Mouse (Mus musculus): ENCODE data around the gene Alg12.
"Not testable (repeated sequence)": the region's sequence is repeated elsewhere in the genome, so short reads cannot be mapped to it uniquely, and the experiment has no call there.

The Alg12 gene

DNA sequence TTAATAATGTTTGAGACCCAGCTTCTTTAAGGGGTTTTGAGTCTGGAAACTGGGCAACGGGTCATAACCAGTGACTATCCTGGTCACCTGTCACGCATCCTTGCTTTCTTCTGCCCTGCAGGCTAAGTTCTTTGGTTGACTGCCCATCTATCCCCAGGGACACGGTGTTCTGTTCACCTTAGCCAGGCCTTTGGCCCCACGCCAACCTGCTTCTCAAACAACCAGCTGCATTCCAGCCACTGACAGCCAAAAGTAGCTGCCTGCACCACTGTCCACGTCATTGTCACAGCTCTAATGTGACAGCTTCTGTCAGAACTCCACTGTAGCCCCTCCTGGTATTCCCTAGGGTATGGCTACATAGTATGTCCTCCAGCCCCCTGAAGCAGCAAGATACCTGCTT is 12.4 kb upstream of the Alg12 start:
- ATAC-seq (ENCODE audit: low TSS enrichment): no peak

DNA sequence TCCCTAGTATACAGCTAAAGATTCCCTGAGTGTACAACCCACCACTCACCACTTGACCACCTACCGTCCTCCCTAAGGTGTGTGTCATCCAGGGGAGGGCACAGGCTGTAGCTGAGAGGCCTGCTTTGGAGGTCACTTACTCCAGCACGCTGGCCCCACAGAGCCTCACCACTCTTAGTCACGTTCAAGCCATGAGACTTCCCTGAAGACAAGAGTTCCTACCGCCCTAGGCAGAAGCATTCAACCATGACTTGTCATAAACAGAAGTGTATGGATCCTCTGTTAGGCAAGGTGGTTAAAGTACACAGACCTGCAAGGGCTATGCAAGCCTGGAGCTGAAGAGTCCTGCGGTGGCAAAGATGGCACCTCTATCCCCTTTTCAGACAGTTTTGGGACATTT is 11.6 kb upstream of the Alg12 start:
- ATAC-seq (ENCODE audit: low TSS enrichment): no peak

DNA sequence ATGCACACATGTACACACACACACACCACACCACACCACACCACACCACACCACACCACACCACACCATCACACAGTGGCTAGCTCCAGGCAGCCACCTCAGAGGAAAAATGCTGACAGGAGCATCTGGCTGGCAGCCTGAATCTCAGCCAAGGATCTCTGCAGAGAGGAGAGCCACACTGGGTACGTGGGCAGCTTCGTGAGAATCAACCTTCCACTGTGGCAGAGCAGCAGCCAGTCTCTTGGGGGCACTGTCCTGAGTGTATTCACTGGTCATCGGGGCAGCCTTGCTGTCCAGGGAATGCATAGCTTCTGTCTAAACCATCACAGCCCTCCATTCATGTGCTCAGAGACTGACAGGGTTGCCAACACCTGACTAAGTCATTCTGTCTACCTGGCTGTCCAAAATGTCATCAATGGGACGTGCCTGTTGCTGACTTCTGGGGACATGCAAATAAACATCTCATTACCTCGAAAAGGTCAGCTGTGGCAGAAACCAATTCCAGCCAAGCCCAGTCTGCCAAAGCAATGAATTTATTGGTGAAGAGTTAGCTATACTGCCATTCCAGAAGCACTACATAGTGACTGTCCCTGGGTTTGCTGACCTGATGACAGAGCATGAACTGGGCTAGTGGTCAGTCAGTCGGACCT is 10.8 kb upstream of the Alg12 start:
- peak; percentile 73 for ATAC-seq (ENCODE audit: low TSS enrichment)

DNA sequence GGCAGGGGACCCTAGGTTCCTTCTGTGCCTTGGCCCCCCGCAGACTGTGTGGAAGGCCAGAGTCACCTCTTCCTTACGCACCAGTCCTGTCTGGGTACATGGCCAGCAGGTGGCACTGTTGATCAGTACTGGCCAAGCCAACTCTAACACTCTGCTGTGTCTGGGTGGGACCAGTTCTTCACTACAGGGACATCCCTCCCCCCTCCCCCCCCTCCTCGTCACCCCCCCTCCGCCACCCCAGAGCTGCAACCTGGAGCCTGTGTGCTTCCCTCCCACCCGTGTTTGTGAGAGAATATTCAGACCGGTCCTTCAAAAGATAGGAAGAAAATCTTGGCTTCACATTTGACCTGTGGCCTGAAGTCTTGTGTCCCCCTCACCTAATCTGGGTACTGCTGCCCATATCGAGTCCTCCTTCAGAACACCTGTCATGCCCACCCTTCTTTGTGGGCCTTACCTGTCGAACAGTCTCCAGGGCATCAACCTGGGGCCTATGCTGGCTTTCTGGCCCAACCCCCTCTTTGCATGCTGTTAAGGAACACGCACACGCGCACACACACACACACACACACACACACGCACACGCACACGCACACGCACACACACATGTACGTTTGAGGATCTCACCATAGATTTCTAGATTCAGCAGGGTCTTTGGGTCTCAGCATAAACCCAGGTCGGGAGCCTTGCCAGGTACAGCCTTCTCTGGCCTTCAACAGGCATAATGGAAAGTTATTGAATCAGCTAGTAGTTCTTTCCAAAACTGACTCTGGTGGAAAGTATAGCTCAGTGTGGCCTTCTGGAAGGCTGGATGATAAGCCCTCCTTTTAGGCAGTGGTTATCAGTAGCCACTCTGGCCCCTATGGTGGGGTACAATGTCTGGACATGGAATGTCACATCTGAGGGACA is 9.9 kb upstream of the Alg12 start:
- ATAC-seq (ENCODE audit: low TSS enrichment): peak; percentile 71

DNA sequence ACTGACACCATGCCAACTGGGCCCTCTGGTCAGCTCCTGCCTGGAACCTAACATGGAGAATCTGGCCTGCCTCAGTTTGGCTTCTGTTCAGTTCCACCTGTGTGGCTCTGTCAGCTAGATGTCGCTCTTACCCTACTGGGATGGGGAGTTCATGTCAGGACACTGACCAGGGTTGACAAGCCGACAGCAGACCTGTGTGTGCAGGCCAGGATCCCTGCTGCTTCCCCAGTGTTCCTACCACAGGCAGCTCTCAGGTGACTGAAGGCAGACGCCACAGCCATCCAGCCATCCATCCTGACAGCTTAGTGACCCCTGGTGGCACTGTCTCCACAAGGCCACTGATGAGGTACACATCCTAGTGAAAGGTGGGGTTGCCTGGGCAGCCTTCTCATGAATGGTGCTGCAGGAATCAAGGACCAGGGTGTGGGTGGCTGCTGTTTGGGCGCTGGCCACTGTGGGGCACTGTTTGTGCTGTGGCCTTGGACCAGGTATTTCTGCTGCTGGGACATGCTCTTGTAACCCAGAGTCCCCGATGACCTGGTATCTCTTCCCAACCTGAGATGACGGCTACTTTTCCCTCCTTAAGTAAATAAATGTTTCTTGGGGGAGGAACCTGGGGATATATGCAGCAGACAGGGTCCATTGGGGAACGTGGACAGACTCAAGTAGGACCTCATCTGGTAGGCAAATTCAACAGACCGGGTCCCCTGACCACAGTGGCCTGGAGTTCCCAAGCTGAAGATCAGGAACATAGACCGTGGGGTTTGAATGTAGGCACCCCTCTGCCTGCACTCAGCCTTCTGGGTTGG is 9.1 kb upstream of the Alg12 start:
- ATAC-seq (ENCODE audit: low TSS enrichment): peak; percentile 44; the same call in 1 of the 2 replicates

DNA sequence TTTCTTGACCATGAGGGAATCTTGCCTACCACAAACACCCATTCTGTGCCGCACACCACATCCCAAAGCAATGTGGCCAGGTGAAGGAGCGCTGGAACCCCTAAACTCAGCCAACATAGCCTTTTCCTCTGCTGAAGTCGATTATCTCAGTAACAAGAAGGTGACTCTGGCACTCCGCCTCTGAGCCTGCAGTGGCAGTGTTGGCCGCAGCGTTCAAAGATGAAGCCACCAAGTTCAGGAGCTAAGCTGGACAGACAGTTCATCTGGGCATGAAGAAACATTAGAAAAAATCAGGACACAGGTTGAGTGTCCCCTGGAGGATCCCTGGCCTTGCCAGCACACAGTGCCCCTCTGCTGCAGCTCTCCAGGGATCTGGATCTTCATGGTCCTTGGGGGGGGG is 8.3 kb upstream of the Alg12 start:
- no peak for ATAC-seq (ENCODE audit: low TSS enrichment)

DNA sequence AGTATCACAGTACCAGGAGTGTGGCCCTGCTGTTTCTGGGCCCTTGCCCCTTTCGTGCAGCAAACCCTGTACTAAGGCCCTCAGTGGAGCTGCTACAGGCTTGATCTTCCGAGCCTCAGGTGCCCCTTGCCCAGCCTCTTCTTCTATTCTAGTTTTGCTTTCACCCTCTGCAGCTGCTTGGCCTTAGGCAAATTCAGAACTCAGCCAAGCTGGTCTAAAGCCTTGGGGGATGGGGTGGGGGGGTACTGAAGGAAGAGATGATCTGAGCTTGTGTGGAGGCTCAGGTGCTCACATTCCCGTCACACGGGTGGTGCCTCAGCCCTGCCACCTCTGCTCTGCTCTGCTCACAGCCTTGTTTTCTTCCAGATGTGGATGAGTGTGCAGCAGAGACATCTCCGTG is 4.3 kb upstream of the Alg12 start:
- no peak for ATAC-seq (ENCODE audit: low TSS enrichment)

DNA sequence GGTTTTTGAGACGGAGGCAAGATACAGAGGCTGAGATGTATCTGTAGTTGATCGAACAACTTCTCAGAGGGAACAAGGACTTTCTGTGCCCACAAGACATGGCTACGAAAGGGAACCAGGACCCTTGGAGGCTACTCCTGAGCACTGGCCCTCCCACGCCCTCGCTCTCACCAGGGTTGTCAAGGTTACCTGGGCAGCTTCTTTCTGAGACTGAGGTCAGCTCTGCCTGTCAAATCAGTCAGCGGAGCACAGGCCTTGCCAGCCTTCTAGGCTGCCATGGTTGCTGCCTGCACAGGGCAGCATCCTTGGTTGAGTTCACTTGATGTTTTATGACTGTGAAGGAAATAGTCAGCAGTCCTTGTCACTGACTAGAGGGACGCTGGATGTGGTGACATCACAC is 3.4 kb upstream of the Alg12 start:
- ATAC-seq (ENCODE audit: low TSS enrichment): no peak

DNA sequence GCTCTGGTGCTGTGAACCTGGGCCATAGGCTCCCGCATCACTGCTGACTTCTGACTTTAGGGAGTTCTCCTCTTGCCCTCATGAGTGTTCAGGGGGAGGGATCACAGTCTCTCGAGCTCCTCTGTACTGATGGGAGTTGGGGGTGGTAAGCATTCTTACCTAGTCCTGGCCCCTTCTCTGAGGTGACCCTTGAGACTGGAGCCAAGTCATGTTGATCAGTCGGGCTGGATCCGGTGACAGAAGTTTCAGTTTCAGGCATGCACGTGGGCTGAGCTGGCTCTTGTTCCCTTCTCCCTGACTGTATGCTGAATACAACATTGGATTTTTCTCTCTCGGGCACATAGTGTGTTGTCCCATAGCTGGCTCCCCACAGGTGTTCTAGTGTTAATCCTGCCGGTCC is 2.3 kb upstream of the Alg12 start:
- ATAC-seq (ENCODE audit: low TSS enrichment): no peak

DNA sequence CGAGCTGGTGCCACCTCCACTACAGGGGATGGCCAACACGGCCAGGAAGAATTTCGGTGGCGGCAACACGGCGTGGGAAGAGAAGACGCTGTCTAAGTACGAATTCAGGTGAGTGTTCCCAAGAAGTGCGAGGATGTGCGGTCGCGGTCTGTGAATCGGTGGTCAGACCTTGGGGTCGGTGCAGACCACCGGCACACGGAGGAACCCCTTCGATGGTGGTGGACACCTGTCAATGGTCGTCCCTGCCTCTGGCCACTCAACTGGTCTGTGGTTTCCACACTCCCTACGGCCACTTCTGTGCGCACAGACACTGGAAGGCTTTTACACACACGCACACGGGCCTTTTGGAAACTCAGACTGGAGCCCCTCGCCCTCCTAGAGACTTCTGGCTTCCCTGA is 787 bp upstream of the Alg12 start:
- no peak for ATAC-seq (ENCODE audit: low TSS enrichment)

DNA sequence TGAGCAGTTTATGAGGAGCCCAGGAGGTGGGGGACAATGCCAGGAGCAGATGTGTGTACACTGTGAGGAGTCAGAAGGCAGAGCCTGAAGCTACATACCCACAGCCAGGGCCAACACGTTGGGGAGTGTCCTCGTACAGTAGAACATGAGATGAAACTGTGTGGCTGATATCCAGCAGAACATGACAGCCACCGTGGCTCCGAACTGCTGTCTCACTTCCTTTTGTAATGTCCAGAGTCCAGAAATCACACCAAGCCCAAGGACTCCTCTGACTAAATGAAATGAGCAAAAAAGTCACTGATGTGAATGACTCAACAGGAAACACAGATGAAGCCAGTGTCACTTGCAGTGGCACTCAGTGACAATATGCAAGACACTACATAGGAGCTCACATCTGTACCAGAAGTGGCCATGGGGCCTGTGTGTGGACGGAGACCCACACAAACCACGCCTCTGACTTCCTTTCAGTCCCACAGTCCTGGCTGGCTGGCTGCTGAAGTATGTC is 3.9 kb downstream of the Alg12 start:
- ATAC-seq (ENCODE audit: low TSS enrichment): no peak

DNA sequence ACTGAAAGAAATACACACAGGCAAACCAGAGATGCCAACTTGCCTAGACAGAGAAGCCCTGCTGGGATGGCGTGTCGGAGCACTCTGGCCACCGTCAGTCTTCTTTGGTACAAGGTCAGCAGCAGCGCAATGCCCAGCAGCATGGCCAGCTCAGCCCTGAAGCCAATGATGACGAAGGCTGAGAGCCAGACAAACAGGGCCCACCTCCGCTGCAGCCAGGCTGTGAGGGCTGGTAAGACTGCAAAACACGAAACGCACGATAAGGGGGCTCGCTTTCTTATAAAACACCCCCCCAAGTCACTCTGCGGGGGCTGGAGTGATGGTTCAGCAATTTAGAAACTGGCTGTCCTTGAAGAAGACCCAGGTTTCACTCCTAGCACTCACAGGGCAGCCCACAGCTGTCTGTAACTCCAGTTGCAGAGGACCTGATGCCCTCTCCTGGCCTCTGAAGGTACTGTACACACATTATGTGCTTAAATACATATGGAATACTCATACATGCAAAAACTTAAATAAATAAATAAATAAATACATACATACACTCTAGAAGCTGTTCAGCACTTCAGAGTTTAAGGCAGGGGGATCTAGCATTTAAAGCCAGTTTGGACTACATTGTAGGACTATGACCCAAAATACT is 4.6 kb downstream of the Alg12 start:
- no peak for ATAC-seq (ENCODE audit: low TSS enrichment)

DNA sequence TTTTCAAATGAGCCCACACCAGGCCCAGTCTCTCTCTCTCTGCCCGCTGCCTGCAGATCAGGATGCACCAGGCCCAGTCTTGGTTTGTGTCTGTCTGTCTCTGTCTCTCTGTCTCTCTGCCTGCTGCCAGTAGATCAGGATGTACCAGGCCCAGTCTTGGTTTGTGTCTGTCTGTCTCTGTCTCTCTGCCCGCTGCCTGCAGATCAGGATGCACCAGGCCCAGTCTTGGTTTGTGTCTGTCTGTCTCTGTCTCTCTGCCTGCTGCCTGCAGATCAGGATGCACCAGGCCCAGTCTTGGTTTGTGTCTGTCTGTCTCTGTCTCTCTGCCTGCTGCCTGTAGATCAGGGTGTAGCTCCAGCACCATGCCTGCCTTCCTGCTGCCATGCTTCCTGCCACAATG is 5.2 kb downstream of the Alg12 start:
- ATAC-seq (ENCODE audit: low TSS enrichment): not testable (repeated sequence)

DNA sequence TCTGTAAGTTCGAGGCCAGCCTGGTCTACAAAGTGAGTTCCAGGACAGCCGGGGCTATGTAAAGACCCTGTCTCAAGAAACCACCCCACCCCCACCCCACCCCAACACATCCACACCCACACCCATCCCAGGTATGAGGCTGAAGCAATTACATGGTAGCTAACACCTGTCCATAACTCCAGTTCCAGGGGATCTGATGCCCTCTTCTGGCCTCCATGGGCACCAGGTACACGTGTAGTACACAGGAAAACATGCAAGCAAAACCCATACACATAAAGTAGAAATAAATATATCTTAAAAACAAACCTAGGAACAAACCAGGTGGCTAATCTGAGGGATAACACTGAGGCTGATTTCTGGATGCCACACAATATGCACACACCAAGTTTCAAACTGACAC is 5.9 kb downstream of the Alg12 start:
- no peak for ATAC-seq (ENCODE audit: low TSS enrichment)

DNA sequence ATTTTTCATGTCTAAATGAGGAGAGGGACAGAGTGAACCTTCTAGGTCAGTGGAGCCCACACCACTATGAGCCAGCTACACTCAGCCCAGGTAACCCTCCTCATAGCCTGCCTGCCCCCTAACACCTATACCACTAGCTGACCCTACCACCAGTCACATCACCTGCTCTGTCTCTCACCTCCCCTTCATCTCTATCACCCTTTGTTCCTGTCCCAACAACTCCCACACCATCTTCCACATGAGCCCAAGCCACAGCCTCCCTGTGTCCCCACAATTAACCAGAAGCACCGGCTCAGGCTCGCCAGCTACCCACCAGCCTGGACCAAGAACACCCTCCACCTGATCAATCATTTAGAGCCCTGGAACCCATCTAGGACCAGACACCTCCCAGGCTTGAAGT is 8.7 kb downstream of the Alg12 start:
- ATAC-seq (ENCODE audit: low TSS enrichment): no peak

DNA sequence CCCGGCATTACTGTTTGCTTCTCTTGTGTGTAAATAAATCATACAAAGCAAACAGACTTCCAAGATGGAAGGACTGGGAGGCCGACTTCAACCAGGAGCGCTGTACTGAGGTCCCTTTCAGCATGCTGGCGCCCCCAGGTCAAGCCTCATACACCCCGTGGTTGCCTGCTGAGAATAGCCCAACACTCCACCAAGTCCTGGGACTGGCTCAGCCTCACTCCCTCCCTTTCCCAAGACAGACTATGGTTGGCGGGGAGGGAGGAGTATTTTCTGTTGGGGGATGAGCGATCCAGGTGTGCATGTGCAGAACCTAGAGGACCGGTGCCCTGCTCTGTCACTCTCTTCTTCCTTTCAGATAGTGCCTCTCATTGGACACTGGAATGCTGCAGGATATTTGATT is 11.0 kb downstream of the Alg12 start:
- ATAC-seq (ENCODE audit: low TSS enrichment): no peak

DNA sequence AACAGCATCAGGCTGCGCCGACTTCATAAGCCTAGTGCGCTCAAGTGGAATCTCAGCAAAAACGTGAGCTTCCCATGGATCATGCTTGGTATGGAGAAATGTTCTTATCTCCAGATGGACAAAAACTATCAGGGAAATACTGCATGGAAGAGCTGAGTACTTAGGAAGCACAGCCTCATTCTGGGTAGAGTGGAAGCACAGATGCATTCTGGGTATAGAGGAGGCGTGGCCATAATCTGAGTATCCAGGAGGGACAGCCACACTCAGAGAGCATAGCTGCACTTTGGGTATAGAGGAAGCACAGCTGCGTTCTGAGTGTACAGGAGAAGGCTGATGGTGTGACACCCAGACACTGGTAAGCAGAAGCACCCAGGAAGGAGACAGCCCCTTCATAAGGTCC is 16.8 kb downstream of the Alg12 start:
- ATAC-seq (ENCODE audit: low TSS enrichment): no peak

DNA sequence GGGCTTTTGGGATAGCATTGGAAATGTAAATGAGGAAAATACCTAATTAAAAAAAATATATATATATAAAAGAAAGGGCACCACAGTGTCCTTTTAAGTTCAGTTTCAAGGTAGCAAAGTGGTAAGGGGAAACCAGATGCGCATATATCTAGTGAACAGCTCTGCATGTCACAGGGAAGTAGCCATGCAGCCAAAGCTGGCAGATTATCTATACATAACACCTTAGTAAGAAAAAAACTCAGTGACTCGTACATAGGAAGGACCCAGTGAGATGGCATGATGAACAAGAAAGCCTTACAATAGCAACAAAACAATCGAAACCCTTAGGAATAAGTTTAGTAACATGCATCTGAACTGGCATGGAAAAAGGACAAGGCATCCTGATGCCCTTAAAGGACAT is 17.2 kb downstream of the Alg12 start:
- no peak for ATAC-seq (ENCODE audit: low TSS enrichment)

DNA sequence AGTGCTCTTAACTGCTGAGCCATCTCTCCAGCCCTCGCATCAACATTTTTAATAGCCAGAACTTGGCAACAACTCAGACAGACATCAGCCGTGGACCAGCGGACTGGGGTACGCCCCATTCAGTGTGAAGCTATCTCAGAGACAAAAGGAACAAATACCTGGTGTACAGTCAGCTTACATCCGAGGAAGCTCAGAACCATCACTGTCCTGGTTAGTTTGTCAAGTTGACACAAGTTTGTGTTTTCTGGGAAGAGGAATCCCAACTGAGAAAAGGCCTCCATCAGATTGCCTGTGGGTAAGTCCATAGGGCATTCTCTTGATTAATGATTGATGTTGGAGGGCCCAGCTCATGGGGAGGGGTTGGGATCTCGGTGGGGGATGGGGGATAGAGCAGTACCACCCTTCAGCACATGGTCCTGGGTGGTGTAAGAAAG is 18.2 kb downstream of the Alg12 start:
- no peak for ATAC-seq (ENCODE audit: low TSS enrichment)

DNA sequence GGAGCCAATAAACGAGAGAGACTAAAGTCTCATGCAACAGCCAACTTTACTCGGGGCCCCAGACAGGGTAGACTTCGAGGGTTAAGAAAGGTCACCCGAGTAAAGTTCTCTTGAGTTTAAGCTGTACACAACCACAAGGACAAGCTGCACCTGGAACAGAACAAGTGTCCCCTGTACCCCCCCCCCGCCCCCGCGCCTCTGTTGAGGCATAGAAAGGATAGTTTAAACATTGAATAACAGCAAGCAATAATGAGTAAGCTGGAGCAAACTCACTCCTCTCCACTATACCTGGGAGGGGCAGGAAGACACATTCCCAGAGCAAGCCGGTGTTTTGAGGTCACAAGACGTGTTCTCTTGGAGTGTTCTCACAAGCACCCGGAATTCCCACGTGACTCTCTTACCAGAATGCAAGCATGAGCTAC is 19.2 kb downstream of the Alg12 start:
- no peak for ATAC-seq (ENCODE audit: low TSS enrichment)

DNA sequence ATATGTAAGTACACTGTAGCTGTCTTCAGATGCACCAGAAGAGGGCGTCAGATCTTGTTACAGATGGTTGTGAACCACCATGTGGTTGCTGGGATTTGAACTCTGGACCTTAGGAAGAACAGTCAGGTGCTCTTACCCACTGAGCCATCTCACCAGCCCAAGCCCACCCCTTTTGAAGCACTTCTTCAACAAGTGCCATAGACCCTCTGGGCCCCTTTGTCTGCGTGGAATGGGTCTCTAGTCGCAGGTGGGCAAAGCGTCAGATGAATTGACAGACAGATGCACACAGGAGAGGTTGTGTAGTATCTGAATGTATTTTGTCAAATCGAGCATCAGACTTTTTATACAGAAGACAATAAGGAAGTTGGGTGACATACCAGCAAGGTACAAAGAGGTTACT is 24.4 kb downstream of the Alg12 start:
- not testable (repeated sequence) for ATAC-seq (ENCODE audit: low TSS enrichment)

Measured in frontal cortex, adult (tissue).